Mouse (Mus musculus) inflammation-experienced regulatory T-cells, adult 6 months (primary cell): Measurements from ENCODE around the gene Pmel. TPM values are rescaled to one million over a fixed set of nuclear protein-coding genes. Genes with fewer than 3 reads are reported as not detected.
"Not testable (repeated sequence)": the region's sequence is repeated elsewhere in the genome, so short reads cannot be mapped to it uniquely, and the experiment has no call there.

Source experiments
- ATAC-seq: one replicate; pipeline ENCODE4 v1.8.0; 2017
- polyA plus RNA-seq, 3 experiments: library from polyadenylated mRNA; unstranded; fragments of 100-300 nt; shearing (Covaris generic); gene quantifications; one replicate each; pipeline ENCODE4 v1.2.1; 2017

The Pmel gene
- polyA plus RNA-seq, 3 experiments from 2014 or later, result 4.2 to 5.4 (median 4.3) TPM

DNA sequence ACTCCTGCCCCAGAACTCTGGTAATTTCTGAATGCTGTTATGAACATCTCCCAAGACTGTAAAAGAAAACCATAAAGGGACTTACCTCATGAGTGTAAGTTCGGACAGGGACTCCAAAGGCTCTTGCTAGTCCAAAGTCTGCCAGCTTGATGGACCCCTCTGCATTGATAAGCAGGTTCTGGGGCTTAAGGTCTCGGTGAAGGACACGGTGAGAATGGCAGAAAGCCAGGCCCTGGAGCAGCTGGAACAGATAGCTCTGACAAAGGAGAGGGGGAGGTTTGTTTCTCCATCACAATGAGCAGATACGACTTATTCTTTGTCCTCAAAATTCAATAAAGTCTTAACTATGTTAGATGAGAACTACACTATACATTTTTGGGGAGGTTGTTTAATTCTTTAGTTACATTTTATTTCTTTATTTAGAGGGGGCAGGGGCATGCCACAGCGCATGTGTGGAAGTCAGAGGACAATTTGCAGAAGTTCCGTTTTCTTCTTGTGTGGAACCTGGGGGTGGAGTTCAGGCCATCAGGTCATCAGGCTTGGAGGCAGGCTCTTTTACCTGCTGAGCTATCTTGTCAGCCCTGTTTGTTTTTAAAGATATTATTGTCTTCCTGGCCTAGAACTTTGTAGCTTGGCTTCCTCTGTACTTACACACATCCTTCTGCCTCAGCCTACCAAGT is 1.5 kb upstream of the Pmel start:
- ATAC-seq, result no peak

DNA sequence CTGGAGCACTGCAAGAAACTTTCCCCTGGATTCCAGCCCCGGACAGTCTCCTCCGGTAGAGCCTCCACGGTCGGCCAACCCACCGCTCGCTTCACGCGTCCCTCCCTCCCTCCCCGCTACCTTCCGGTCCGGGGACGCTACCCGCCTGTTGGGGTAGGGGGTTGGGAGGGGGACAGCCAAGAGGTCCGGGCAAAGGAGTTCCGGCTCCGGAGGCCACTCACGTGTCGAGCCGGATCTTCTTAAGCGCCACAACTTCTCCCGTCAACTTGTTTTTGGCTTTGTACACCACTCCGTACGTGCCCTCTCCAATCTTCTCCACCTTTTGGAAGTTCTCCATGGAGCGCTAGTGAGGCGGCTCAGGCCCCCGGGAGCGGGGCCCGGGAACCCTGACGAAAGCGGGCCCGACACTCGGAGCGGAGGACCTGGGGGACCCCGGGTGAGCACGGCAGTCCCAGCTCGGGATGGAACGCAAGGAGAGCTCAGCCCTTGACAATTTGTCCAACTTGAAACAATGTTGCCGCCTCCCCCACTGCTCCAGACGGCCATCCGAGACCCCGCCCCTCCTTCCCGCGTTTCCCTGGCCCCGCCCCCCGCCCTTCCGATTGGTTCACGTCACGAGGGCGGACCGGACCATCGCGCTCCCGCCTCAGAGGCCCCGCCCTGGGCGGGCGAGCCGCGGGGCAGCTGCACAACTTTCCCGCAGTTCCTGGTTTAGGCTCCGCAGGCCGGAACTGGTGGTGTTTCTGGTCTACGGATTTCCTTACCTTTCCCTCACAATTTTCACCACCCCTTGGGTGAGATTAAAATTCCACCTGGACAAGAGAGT is 709 bp downstream of the Pmel start, which contains the start of gene Cdk2:
Gene Cdk2 (minus strand): TSS at position 541 of the 826 bp plus-strand sequence.
- peak; percentile 89 for ATAC-seq

DNA sequence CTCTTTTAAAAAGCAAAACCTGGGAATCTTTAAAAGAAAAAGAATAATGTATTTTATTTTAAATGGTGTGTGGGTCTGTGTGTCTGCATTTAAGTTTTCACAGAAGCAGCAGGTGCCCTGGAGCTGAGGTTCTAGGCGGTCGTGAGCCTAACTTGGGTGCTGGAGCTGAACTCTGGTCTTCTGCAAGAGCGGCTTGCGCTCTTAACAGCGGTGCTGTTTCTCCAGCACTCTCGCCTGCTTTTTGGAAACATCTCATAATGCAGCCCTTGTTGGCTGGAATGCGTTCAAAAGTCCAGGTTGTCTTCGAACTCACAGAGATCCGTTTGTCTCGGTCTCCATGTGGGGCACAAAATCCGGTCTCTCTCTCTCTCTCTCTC is 1.3 kb downstream of the Pmel start:
- peak; percentile 30 for ATAC-seq

DNA sequence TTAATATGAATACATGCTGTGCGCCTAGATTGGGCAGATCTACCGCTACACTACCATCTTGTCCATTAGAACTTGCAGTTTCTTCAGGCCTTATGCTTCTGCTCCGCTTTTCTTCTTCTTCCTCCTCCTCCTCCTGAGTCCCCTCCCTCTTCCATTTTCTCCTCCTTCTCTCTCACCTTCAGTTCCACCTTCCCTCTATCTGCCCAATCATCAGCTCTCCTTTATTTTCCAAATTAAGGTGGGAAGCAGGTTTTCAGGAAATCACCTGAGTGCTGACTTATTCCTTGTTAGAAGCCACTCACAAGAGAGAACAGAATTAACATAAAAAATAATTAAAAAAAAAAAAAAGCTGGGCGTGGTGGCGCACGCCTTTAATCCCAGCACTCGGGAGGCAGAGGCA is 7.3 kb downstream of the Pmel start:
- not testable (repeated sequence) for ATAC-seq

DNA sequence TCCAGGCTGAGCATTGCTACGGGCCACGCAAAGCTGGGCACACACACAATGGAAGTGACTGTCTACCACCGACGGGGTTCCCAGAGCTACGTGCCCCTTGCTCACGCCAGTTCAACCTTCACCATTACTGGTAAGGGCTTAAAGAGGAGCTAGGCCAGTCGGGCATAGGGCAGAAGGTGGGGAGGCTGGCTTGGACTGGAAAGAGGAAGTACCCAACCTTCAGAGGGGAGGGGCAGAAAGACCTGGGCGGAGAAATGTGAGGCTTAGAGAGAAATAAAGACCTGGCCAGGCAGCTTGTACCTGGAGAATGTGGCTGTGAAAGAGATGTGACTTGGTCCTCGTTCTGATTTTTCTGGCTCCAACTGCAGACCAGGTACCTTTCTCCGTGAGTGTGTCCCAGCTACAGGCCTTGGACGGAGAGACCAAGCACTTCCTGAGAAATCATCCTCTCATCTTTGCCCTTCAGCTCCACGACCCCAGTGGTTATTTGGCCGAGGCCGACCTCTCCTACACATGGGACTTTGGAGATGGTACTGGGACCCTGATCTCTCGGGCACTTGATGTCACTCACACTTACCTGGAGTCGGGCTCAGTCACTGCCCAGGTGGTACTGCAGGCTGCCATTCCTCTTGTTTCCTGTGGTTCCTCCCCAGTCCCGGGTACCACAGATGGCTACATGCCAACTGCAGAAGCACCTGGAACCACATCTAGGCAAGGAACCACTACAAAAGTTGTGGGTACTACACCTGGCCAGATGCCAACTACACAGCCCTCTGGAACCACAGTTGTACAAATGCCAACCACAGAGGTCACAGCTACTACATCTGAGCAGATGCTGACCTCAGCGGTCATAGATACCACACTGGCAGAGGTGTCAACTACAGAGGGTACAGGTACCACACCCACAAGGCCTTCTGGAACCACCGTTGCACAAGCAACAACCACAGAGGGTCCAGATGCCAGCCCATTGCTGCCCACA is 11.9 kb downstream of the Pmel start:
- peak; percentile 49 for ATAC-seq

DNA sequence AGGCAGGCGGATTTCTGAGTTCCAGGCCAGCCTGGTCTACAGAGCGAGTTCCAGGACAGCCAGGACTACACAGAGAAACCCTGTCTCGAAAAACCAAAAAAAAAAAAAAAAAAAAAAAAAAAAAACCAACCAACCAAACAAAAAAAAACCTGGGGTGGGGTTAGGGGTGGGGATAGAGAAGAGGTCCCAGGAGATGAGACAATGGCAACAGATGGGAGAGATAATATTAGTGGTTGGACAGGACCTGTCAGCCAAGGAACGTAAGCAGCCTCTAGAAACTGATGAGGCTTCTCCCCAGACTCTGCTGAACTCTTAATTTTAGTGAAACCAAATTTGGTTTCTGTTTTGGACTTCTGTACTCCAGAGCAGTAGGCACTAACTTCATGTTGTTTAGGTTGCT is 21.5 kb downstream of the Pmel start:
- ATAC-seq, result not testable (repeated sequence)

DNA sequence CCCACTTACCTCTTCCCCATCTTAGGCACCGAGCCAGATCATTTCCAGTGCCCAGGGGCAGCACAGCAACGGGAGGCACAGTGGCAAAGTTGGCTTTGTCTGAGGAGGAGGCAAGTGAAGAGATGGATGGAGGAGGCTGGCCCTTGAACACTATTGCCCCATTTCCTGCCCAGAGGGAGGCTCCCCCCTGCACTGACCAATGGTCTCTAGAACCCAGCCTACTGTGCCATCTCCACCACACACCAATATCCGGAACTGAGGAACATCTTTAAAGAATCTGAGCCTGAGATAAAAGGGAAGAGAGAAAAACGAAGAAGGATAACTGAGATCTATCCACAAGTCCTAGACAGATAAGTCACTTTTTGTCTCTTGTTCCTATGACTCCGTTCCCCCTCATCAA is 24.1 kb downstream of the Pmel start:
- no peak for ATAC-seq

DNA sequence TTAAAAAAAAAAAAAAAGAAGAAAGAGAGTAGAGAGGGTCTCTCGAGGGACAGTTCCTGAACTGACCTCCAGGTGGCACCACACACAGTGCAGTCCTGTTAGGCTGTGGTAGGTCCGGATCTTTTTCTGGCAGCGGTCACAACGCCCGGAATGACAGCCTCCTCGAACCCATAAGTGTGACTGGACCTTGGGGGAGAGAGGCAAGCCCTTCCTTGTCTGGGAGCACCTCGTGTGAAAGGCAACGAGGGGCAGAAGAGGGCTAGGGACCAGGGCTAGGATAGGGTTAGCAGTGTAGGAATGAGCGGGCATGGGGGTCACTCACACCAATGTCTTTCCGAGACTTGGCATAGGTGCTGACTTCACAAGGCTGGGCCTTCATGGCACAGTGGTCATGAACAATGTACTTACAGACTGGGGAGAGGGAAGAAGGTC is 27.0 kb downstream of the Pmel start:
- ATAC-seq, result peak; percentile 57

DNA sequence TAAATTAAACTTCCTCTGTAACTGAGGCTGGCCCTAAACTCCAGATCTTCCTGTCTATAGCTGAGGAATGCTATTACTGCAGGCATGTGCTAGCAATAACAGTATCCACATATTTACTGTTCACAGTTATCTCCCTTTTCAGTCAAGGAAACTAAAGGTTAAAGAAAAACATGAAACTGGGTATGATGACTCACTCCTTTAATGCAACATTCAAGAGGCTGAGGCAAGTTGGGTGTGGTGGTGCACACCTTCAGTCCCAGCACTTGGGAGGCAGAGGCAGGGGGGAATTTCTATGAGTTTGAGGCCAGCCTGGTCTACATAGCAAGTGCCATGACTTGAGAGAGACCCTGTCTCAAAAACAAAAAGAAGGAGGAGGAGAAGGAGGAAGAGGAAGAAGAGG is 28.0 kb downstream of the Pmel start:
- no peak for ATAC-seq

DNA sequence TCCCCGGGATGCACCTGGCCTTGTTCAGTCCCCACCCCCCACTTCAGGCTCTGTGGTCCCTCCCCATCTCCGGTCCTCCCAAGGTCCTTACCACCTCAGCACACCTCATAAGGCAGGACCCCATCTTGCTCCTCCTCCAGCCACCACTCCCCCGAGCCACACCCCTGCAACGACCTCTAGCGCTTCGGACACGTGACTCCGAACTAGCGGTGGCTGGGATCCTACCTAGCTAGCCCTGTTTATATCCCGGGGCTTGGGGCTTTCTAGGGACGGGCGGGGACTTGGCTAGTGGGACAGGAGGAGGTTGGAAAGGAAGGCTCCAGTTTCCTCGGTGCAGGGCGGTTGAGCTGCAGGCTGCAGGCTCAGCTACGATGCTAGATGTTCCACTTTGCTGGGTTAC is 33.4 kb downstream of the Pmel start:
- no peak for ATAC-seq

DNA sequence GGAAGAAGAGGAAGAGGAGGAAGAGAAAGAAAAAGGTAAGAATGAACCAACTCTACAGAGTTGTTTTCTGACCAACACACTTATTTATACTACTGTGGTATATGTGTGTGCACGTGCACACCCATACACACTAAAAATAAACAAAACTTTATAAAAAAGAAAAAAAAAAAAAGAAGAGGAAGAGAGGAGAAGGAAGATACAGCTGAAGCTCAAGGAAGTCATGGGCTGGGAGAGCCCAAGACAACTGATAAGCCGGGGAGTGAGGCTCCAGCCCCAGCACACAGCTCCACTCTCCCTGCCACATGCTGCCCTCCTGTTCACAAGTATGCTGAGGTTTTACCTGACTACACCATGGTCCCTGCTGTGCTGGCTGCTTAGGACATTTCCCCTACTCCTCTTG is 36.3 kb downstream of the Pmel start:
- ATAC-seq, result no peak

DNA sequence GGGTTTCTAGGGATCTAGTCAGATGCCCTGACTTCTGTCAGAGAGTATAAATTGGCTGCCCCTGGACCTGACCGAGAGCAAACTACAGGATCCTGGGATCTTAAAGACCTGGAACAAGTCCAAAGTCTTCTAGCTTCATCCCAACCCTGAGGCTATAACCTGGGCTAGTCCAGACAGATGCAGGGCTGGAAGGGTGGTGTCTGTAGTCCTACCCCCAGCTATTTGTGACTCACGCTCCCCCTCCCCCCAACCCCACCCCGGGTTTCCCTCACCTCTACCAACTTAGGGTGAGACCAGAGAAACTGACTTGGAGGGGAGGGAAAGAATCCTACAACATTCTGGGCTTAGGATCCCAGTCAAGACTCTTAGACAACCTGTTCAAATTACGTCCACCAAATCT is 38.6 kb downstream of the Pmel start:
- ATAC-seq, result no peak

DNA sequence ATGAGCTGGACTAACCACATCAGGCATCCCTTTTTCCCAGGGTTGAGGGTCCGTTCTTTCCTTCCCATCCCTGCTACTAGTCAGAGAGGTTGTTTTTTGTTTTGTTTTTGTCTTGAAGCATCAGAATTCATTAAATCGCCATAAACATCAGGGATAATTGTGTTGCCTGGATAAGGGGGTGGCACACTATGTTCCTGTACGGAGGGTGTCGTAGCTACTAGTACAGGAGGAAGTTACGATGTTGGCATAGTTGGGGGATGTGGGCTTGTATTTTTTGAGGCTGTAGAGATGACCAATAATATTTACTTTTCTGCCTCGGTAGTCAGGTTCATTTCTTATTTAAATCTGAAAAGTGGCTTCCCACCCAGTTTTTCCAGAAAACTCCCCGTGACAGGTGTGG is 39.2 kb downstream of the Pmel start:
- no peak for ATAC-seq

DNA sequence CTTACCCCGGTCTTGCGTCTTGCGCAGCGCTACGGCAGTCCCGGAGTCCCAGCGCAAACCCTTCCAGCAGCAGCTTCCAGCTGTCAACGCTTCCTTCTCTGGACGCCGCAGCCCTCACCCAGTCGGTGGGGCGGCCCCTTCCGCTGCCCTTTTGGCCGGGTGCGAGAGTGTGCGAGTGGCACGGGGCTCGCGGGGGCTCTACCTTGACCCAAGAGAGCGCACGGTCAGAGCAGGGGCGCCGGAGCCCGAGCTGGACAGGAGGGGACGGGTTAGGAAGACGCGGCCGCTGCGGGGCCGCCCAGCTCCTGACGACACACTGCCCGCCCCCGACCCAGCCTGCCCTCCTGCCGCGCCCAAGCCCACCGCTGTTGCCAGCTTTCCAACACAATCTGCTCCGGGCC is 39.8 kb downstream of the Pmel start:
- no peak for ATAC-seq

DNA sequence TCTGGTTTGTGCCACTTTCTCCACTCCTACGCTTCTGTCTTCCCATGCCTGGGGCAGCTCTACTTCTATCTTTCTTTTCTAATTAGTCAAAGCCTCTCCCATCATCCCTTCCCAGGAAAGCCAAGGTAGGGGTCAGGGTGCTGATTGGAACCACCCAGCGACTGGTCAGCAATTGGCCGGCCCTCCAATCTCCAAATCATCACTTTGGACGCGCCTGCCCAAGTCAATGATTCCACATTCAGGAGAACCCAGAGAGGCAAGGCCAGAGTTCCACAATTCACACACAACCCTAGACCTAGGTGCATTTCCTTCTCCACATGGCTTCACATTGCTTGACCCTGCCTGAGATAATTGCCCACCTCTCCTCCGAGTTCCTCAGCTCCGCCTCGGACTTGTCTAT is 40.2 kb downstream of the Pmel start:
- no peak for ATAC-seq

DNA sequence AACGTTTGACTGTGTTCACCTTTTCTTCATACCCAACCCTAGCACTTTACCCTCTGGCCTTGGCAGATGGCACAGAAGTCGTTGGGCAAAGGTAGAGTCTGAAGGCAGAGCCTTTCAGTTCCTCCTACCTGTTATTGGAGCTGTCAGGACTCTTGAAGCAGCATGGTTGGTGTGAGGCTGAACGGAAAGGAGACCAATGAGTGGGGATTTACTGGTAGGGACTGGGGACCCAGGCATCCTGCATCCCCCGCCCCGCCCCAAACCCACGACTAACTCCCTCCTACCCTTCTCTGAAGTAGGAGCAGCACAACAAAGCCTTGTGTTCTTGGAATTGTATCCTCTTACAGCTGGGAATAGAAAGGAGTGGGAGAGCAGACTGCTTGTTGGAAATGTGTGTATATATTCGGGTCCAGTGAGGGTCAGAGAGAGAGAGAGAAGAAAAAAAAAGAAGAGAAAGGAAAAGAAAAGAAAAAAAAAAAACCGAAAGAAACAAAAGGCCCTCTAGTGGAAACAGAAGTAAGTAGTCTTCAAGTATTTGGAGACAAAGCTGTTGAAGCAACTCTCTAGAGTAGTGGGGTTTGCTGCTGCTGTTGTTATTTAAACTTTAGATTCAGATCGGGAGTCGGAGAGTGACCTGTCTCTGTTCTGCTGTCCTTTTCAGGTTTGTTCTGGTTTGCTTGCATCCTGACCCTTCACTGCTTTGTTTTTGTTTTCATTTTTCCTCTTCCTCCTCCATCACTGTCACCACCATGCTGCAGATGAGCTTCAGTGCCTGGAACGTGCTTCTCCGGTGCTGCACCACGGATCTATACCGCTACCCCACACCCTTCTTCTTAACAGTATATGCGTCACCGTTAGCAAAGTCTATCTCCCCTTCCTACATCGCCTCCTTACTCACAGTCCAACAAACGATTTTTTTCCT is 40.9 kb downstream of the Pmel start, which contains the start of gene Dgka:
Gene Dgka (minus strand): TSS at position 176 of the 922 bp plus-strand sequence.
- peak; percentile 30 for ATAC-seq

DNA sequence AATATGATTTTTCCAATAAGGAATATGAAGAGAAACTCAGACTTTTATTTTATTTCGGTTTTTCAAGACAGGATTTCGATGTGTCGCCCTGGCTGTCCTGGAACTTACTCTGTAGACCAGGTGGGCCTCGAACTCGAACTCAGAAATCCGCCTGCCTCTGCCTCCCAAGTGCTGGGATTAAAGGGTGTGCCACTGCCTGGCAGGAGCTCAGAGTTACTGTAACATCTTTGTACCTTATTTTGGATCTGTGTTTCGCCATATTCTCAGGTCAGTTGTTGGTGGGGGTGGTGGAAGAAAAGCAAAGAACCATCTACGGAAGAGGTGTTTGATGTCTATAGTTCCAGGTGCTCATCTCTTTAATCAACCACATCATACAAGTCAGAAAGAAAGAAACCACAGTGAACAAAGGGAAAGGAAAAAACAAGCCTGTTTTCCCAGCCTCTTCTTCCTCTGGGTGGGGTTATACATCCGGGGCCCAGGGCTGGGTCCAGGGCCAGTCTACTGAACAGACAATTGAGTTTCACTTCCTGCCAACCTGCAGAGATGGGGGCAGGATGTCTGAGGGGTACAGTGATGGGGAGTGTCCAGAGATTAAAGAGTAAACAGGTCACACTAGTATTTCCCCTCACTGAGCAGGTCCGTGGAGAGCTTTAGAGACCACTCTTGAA is 42.1 kb downstream of the Pmel start:
- peak; percentile 62 for ATAC-seq

DNA sequence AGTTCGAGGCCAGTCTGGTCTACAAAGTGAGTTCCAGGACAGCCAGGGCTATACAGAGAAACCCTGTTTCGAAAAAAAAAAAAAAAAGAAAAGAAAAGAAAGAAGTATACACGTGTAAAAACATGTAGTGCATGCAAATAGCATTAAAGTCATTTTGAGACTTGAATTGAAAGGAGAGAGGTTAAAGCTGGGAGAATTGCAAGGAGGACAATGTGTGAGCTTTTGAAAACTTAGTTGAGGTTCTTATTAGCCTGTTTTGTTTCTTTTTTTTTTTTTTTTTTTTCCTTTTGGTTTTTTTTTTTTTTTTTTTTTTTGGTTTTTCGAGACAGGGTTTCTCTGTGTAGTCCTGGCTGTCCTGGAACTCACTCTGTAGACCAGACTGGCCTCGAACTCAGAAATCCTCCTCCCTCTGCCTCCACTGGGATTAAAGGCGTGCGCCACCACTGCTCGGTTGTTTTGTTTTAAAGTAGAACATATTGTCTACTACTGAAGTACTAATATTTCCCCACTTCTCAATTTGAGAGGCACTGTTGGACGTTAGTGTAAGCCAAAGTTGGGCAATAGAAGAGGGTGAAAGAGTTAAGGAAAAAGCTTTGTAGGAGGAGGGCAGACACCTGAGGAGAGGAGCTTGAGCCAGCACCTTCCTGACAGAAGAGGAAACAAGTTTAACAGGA is 43.1 kb downstream of the Pmel start:
- no peak for ATAC-seq

DNA sequence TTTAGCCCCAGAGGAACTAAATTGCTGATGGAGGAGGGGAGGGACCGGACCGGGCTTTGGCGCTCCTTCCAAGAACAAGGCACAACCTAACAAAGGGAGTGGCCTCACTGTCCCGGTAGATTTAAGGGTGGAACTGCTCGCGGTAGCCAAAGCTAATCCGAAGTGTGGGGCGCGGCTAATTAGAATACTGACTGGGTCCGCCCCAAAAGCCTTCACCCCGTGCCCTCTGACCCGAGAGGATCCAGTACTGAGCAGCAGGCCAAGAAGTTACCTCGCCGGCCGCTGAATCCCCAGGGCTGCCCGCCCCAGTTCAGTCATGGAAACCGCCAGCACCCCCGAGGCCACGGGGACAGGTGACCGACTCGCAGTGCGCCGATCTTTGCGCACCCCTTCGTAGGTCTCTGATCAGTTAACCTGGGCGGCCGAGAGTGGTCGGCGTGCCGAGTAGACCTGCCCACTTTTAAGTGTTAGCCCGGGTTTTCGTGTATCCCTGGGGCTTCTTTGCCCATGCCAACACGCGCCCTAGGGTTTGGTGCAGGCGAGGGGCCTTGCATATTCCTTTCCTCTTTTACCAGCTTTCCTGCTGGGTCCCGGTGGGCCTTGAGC is 43.8 kb downstream of the Pmel start, which contains the start of gene Pym1:
Gene Pym1 (plus strand): TSS at position 244 of the 606 bp plus-strand sequence.
- peak; percentile 32 for ATAC-seq
